Mouse (Mus musculus) activated CD4-positive, CD25-positive, alpha-beta regulatory T cell, adult 4 months (primary cell): ENCODE results near the gene Gm20388. TPM values are rescaled to one million over a fixed set of nuclear protein-coding genes. Genes with fewer than 3 reads are reported as not detected.

ENCODE experiments used
- ATAC-seq: one replicate; pipeline ENCODE4 v1.8.0; 2017
- polyA plus RNA-seq, 2 experiments: library from polyadenylated mRNA; unstranded; fragments of 100-300 nt; shearing (Covaris generic); gene quantifications; one replicate each; pipeline ENCODE4 v1.2.1; 2017

Gene Gm20388
- polyA plus RNA-seq, 2 experiments from 2014 or later = 9.9 to 12.3 TPM

DNA sequence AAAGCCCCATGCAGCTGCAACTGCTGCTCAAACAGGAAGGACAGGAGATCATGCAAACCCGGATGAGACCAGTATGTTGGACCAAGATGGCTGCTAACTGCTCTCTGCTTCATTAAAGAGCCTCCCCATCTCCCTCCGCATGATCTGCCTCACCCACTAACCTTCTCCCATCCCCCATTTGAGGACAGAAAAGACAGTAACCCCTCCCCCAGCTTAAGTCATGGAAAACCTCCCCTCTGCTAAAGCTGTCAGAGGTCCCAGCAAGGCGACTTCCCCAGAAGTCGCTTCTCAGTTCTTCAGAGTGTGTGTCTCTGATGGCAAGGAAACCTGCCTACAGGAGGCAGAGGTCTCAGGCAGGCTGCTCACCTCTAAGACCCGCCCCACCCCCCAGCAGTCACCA is 1777.9 kb downstream of the Gm20388 start:
- ATAC-seq = no peak

DNA sequence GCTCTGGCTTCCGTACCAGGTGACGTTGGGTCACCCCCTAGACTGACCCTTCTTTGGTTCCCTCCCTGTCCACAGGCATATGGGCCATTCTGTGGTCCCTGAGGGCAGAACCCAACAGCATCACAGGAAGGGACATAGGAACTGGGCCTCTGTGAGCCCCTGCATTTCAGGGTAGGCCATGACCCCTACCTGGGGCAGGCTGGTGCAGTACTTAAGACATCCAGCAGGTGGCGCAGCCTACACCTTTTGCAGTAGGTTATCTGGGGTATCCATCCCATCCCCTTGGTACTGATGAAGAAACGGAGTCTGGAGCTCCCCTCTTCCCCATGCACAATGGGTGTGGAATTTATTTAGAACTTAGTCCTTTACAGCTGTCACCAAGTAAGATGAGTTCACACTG is 1783.8 kb downstream of the Gm20388 start:
- no peak for ATAC-seq

GRCm38 (mm10) chr8:121695585-121696184 is 1785.0 kb downstream of the Gm20388 start:
- ATAC-seq = no peak

- ATAC-seq = no peak
These were observed 1787.3 kb downstream of the Gm20388 start for GRCm38 (mm10) chr8:121697735-121698614.

- ATAC-seq = no peak
These were observed 1788.0 kb downstream of the Gm20388 start for GRCm38 (mm10) chr8:121698615-121699101.

- no peak for ATAC-seq
These were observed 1789.3 kb downstream of the Gm20388 start for GRCm38 (mm10) chr8:121699936-121700335.

DNA sequence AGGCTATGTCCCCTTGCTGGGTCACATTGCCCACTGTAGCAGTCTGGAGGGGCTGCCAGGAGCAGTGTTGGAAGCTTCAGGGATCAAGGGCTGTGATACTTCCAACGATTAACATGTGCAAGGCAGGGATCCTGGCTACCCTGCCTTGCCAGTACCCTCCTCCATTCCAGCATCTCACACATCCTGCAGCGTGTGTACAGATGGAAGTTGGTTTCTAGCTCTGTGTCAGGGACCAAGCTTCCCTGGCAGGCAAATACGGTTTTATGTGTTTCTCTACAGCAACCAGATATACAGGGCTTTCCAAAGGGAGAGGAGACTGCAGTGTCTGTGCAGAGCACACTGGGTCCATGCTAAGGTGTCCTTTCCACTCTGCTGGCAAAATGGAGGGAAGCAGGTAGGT is 1794.5 kb downstream of the Gm20388 start:
- ATAC-seq = no peak

- ATAC-seq = no peak
These were observed 1796.3 kb downstream of the Gm20388 start for GRCm38 (mm10) chr8:121706956-121707355.

GRCm38 (mm10) chr8:121708406-121708805 is 1797.8 kb downstream of the Gm20388 start:
- no peak for ATAC-seq

GRCm38 (mm10) chr8:121717502-121717901 is 1806.9 kb downstream of the Gm20388 start:
- ATAC-seq = no peak

DNA sequence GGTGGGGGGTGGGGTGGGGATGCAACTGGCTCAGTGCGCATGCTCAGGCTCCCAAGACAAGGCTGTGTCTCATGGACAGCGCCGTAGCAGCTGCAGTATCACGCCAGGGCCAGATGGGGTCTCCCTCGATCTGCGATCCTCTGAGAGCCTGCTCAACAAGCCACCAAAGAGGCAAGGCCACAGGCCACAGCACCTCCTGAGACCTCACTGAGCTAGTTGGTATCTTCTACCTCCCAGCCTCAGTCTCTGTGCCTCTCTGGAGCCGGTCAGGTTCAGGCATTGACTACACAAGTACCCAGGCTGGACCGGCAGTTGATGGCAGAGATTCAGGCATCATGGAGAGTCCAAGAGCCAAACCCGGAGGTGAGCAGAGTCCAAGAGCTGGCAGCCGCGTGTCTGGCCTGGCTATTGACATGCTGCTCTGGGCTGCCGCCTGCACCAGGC is 1807.4 kb downstream of the Gm20388 start:
- no peak for ATAC-seq

DNA sequence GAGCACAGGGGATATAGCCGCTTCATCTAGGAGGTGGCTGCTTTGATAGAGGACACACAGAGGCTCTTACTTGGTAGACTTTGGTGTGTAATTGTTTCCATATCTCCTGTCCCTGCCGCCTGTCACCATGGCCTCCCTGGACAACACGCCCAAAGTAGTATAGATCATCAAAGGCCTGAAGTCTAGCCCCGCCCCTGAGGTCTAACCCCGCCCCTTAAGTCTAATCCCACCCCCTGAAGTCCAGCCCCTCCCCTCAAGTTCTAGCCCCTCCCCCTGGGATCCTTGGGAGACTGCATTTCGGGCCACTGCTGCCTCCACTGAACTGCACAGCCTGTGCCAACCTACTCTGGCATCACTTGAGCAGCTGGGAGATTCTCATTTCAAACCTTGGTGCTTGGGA is 1808.3 kb downstream of the Gm20388 start:
- ATAC-seq = no peak

GRCm38 (mm10) chr8:121721072-121721471 is 1810.4 kb downstream of the Gm20388 start:
- no peak for ATAC-seq

GRCm38 (mm10) chr8:121723846-121724245 is 1813.2 kb downstream of the Gm20388 start:
- ATAC-seq = no peak

- ATAC-seq = no peak
These were observed 1816.5 kb downstream of the Gm20388 start for GRCm38 (mm10) chr8:121727164-121727563.

GRCm38 (mm10) chr8:121729323-121729722 is 1818.7 kb downstream of the Gm20388 start, which contains the start of gene Jph3:
Gene Jph3 (plus strand): TSS chr8:121729623.
- ATAC-seq = no peak

DNA sequence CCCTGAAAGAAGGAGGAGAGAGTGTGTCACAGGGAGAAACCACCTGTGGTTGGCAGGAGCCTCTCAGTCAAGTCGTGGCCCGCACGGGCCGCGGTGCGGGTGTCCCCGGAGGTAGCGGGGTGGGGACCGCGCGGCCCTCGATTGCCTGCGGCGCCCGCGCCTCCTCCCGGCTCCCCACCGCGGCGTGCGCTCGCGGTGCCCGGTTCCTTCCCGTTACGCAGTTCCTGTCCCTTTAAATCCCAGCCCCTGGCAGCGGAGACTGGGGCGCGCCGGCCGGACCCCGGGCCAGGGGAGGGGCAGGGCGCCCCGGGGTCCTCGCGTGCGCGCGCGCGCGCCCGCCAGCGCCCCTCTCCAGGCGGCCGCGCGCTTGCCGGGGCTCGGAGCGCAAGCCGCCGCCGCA is 1819.1 kb downstream of the Gm20388 start:
- ATAC-seq = no peak

GRCm38 (mm10) chr8:121730170-121730569 is 1819.5 kb downstream of the Gm20388 start:
- ATAC-seq = no peak

GRCm38 (mm10) chr8:121730646-121731045 is 1820.0 kb downstream of the Gm20388 start:
- ATAC-seq = no peak

DNA sequence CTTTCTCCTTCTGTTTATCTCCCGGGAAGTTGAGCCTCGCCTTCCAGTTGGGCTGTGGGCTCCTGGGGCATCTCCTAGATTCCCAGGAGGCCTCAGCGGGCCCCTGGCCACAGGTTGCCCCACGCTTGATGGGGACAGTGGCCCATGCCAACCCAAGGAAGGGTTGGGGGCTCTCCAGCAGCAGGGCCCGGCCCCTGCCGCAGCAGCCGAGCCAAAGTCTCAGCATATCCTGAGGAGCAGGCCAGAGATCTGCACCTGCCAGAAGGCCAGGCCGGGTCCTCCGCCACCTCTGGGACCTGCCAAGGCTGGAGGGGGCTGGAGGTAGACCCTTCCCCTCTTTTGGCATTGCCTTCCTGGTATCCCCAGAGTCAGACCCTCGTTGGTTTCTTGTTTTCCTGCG is 1820.4 kb downstream of the Gm20388 start:
- no peak for ATAC-seq

GRCm38 (mm10) chr8:121731471-121732333 is 1821.1 kb downstream of the Gm20388 start:
- no peak for ATAC-seq

GRCm38 (mm10) chr8:121732334-121732665 is 1821.7 kb downstream of the Gm20388 start:
- no peak for ATAC-seq

DNA sequence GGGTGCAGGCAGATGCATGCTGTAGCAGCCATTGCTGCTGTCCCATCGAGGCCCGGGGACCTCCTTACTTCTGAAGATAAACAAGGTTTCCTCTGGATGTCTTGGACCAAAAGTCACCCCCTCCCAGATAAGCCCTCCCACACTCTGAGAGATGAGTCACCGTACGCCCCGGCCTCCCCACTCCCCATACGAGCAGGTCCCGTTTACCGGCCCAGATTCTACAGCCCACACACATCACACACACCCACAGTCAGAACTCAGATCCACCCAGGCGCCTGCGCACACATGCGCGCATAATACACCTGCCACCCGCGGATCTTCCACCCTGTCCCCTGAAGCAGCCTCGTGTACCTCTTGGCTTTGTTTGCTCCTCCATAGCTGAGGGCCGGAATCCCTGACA is 1823.6 kb downstream of the Gm20388 start:
- no peak for ATAC-seq
